Mouse (Mus musculus): ENCODE measurements at regions not wholly inside any gene's neighbourhood (a gene's known extent, or its start where the extent isn't known, plus 50 kb on each side); places are given as distances from the start of the nearest gene placed in this dataset.

GRCm38 (mm10) chr13:101625922-101626321 is 142.1 kb downstream of the Pik3r1 start:
- DNase-seq: no peak

GRCm38 (mm10) chr13:101624179-101624581 is 143.8 kb downstream of the Pik3r1 start:
- peak in 1 of 2 experiments; percentile 10 for DNase-seq

GRCm38 (mm10) chr13:101622649-101623048 is 145.4 kb downstream of the Pik3r1 start:
- DNase-seq: no peak

GRCm38 (mm10) chr13:101620660-101621059 is 147.4 kb downstream of the Pik3r1 start:
- DNase-seq: no peak

- no peak for DNase-seq
Observed at GRCm38 (mm10) chr13:101619154-101619553, 148.9 kb downstream of the Pik3r1 start.

- DNase-seq: no peak
Observed at GRCm38 (mm10) chr13:101612786-101613185, 155.2 kb downstream of the Pik3r1 start.

GRCm38 (mm10) chr13:101611725-101612124 is 156.3 kb downstream of the Pik3r1 start:
- DNase-seq: no peak

- DNase-seq: no peak
Observed at GRCm38 (mm10) chr13:101606184-101606730, 161.8 kb downstream of the Pik3r1 start.

GRCm38 (mm10) chr13:101605685-101606084 is 162.3 kb downstream of the Pik3r1 start:
- DNase-seq: no peak

- no peak for DNase-seq
Observed at GRCm38 (mm10) chr13:101605051-101605450, 163.0 kb downstream of the Pik3r1 start.

- DNase-seq: no peak
Observed at GRCm38 (mm10) chr13:101598126-101598485, 169.9 kb downstream of the Pik3r1 start.

- peak; percentile 37 to 44 for DNase-seq
Observed at GRCm38 (mm10) chr13:101597243-101598125, 170.5 kb downstream of the Pik3r1 start.

- no peak for DNase-seq
Observed at GRCm38 (mm10) chr13:101594511-101595175, 173.4 kb downstream of the Pik3r1 start.

- DNase-seq: no peak
Observed at GRCm38 (mm10) chr13:101592355-101592754, 175.7 kb downstream of the Pik3r1 start.

GRCm38 (mm10) chr13:101588905-101589304 is 179.1 kb downstream of the Pik3r1 start:
- no peak for DNase-seq

- no peak for DNase-seq
Observed at GRCm38 (mm10) chr13:101586787-101587186, 181.2 kb downstream of the Pik3r1 start.

GRCm38 (mm10) chr13:101576481-101576880 is 191.5 kb downstream of the Pik3r1 start:
- DNase-seq: no peak

GRCm38 (mm10) chr13:101572809-101573590 is 195.0 kb downstream of the Pik3r1 start:
- DNase-seq: no peak

- no peak for DNase-seq
Observed at GRCm38 (mm10) chr13:101572246-101572645, 195.8 kb downstream of the Pik3r1 start.

GRCm38 (mm10) chr13:101570034-101570433 is 198.0 kb downstream of the Pik3r1 start:
- no peak for DNase-seq

GRCm38 (mm10) chr13:101568985-101569631 is 198.9 kb downstream of the Pik3r1 start:
- no peak for DNase-seq

GRCm38 (mm10) chr13:101565323-101565722 is 202.7 kb downstream of the Pik3r1 start:
- no peak for DNase-seq
